Mouse (Mus musculus) frontal cortex, postnatal 10 days (tissue): ENCODE results near the gene Btbd9.

Experiments
- DNase-seq, 2 experiments: peaks; one replicate each; pipeline ENCODE4 v3.0.0; 2022; ENCODE audit warnings: low spot score in 2 of 2, mixed read lengths in 1 of 2

Gene Btbd9

DNA sequence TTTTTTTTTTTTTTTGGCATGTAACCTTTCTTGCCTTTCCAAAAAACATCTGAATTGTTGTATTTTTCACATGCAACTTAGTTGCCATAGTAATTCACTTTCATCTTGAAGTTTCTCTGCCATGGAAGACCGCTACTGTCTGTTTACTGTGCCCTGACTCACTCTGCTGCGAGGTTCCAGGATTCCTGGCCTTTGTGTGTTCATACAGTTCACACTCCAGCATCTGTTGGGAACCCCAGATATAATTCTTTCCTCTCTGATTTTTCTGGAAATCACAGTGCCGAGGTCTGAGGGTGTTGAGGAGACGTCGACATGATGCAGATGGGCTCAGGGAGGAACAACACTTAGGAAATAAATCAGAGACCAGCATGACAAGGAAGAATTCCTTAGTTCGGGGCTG, 283.6 kb downstream of the Btbd9 start:
- DNase-seq: no peak

GRCm38 (mm10) chr17:30285641-30286040, 290.6 kb downstream of the Btbd9 start:
- DNase-seq: no peak

- DNase-seq: no peak
Observed at GRCm38 (mm10) chr17:30283460-30284050, 292.7 kb downstream of the Btbd9 start.

DNA sequence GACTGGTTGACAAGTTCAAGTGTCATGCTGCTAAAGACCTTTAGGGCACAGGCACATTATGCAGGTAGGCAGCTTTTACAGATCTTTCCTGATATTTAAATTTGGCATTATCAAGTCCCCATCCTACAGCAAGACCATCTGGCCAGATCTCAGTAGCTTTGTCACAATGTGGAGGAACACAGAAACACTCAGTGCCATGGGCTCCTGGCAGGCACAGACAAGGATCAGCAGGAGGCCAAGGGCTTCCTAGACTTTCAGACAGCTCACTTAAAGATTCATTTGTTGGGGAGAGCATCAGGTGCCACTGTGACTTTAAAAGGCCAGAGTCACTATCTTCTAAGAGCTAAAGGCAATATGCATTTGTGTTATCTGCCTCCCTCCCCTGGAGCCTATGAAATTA, 293.3 kb downstream of the Btbd9 start:
- no peak for DNase-seq

DNA sequence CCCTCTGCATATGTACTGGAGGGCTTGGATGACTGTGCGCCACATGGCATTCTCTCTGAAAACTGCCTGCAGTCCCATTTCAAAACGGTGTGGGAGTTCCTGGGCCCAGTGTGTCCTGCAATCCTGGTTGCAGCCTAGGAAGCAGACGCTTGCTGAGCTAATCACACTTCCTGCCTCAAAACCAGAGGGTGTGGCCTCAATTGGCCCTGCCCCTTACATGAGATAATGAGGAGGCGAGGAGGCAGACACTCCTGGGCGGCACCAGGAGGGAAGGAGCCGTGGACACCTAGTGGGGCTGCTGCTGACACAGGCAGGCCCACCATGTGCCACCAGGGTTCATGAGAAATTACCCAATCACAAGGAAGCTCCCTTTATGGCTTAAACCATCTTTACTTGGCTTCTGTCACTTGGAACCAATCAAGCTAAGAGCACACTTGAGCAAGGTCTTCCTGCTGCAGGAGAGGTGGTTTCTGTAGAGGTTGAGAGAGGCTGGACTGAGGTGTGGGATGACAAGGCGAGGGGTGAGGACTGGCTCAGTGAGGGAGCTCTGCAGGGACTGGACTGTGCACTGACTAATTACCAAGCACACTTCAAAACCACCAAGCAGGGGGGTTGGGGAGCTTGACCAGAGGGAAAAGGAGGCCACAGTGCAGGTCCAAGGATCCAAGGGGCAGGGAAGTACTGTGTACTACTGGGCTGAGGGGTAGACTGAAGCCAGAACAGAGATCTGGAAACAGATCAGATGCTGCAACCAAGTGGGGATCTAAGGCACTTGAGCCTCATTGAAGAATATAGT, 295.8 kb downstream of the Btbd9 start:
- DNase-seq: no peak

GRCm38 (mm10) chr17:30279684-30280083, 296.6 kb downstream of the Btbd9 start:
- DNase-seq: no peak

DNA sequence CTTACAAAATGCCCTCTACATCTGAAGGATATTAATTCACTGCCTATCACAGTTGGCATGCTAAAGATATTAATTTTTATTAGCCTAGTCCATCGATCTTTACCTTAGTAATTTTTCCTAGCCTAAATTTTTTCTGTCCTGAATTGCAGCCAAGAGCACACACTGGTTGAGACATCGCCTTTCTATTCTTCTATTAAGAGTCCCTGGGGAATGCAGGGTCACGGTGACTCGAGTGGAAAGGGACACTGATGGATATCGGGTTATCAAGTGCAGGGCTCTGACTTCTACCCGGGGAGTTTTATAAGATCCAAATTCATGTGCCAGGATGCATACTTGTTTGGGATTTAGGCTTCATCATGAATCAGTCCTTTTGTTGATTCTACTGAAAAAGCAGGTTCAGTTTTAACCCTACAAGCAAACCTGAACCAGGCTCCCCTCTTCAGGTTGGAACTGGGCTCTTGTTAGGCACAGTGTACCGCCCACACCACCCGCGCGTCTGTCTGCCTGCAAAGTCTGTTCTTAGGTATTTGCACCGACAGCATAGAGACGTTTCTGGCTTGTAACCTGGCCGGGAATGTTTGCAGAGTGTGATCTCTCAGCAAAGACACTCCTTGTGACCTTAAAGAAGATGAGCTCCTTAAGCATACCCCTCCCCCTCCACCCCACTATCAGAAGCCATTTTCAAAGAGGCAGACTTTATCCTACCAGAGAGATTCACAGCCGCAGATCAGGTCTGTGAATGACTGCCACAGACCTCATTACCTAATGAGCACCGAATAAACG, 297.5 kb downstream of the Btbd9 start:
- no peak for DNase-seq

DNA sequence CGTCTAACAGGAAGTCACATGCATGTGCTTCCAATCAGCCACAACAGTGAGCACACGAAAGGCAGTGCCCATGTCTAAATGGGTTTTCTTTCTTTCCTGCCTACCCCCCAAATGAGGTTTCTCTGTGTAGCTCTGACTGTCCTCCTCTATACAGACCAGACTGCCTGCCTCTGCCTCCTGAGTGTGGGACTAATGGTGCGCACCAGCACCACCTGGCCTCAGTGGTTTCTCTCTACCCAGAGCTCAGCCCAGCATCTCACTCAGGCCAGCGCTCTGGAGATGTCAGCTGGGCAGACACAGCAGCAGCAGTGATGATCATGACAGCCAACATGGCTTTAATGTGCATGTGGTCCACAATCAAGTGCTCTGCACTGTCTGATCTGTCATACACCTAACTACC, 299.8 kb downstream of the Btbd9 start:
- DNase-seq: no peak

DNA sequence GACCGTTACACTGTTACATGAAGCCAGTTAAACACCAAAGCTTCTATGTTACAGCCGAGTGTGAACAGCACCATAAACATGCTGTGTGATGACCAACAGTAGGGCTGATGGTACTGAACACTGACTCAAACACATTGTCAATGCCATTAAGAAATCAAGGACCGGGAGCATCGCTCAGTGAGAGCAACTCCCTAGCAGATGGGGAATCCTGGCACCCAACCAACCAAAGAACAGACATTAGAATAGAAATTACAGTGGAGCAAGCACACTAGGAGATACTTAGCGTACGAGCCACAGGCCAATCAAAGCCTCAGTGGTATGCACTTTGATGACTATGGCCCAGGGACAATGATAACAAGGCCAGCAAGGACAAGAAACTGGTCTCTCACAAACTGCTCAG, 303.5 kb downstream of the Btbd9 start:
- DNase-seq: no peak

- no peak for DNase-seq
Observed at GRCm38 (mm10) chr17:30269136-30270063, 306.9 kb downstream of the Btbd9 start.

DNA sequence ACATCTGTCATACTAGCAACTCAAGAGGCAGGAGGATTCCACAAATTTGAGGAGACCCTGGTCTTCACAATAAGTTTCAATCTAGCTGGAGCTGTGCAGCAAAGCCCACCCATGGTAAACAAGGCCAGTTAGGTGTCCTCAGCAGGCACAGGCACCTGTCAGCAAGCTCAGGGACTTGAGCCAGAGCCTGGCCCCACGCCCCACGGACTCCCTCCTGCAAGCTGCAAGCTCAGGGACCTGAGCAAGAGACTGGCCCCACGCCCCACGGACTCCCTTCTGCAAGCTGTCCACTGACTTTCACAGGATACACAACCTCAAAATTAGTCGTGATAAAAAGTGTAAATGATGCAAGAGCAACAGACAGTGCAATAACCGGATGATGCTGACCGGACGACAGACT, 307.8 kb downstream of the Btbd9 start:
- no peak for DNase-seq

GRCm38 (mm10) chr17:30267432-30267973, 308.8 kb downstream of the Btbd9 start:
- no peak for DNase-seq

DNA sequence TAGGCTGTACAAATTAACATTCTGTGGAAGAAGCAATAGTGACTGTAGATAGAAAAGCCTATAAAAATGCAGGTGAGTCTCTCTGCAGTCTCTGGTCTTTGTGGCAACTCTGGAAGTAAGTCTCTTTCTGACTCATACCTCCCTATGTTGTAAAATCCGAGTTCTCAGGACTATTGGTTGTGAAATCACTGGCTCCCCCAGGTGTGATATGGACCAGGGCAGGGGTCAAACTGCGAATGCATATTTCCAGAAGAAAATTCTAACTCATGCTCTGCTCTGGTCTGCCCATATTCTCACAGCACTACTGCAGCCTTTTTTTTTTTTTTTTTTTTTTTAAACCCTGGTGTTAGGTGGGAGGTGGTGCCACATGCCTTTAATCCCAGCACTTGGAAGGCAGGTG, 312.8 kb downstream of the Btbd9 start:
- no peak for DNase-seq

DNA sequence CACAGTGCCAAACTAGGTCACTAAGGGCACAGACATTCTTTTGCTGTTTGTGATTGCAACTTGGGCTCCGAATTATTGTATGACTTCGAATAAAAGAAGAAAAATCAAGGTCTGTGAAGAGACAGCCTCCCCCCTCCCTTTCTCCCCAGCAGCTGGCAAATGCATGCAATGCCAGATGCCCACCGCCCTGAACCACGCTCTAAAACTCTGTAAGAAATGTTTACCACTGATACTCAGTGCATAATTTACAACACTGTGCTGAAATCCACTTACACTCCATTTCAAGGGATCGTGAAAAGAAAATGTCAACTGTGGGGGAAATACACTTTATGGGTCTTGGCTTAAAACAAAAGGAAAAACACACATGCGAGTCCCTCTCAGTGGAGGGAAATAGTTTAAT, 313.3 kb downstream of the Btbd9 start:
- no peak for DNase-seq

- no peak for DNase-seq
Observed at GRCm38 (mm10) chr17:30262440-30262839, 313.8 kb downstream of the Btbd9 start.

GRCm38 (mm10) chr17:30261983-30262340, 314.3 kb downstream of the Btbd9 start:
- no peak for DNase-seq

DNA sequence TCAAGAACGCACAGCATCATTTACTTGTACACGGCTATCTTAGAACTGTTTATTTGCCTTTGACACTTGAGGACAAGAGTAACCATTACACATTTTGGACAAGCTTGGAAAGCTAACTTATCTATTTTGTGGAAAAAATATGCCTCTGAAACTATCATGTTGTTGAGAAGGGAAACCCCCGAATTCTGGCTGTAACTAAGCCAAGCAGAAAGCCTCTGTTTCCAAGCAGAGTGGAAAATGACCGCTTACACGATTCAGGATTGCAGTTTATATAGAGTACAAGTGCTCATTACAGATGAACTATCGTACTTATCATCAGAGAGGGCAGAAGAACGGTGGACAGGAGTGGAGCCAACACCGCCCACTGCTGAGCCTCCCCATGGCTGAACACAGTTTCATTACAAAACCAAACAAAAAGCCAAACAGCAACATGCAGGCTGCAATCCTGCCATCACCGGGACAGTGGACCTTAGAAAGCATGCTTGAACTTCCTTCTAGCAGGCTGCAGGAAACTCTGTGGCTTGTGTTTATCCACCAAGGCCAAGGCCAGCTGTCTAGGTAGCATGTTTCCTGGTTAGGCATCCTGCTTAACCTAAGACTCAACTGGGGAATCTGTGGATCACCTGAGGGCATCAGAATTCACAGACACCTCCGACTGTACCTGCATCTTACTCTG, 314.8 kb downstream of the Btbd9 start:
- DNase-seq: no peak

GRCm38 (mm10) chr17:30260641-30261306, 315.5 kb downstream of the Btbd9 start:
- DNase-seq: no peak

GRCm38 (mm10) chr17:30259938-30260337, 316.4 kb downstream of the Btbd9 start:
- DNase-seq: no peak

GRCm38 (mm10) chr17:30258480-30258879, 317.8 kb downstream of the Btbd9 start:
- no peak for DNase-seq
